Mouse (Mus musculus): ENCODE measurements around the gene Ctu2. TPM values are rescaled to one million over a fixed set of nuclear protein-coding genes. Genes with fewer than 3 reads are reported as not detected.

Ctu2 gene
- polyA plus RNA-seq, 1 experiment from 2014 or later: 44.6 TPM

DNA sequence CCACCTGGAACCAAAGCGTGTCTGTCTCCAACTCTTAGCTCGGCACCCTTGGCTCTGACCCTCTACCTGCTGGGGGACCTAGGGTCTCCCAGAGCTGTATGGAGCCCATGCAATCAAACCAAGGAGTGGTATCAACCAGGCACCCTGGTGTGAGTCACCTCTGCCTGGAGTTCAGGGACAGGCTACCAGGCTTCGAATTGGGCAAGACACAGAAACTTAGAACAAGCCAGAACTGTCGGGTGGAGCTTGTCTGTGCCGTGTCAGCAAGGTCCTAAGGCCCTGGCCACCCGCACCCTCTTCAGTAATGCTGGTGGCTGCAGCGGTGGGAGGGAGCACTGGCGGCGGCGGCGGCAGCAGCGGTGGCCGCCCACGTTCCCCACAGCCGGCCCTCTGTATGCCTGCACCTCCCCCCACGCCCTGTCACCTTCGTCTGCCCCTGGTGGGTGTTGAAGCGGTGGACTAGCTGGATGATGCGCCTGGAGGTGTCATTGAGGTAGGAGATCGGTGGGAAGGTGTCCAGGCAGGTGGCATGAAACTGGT, 39.3 kb upstream of the Ctu2 start:
- Histone ChIP-seq H3K27ac (no peak overlapping the region), H3K9ac (no peak overlapping the region), H3K27me3 (replicated peaks) (no peaks in the 10 kb centered on the region), H3K4me3 (replicated peaks) (no peak overlapping the region), H3K36me3 (peaks cover 41% of the 10 kb centered on the region), H3K4me2 (replicated peaks) (no peak overlapping the region), H3K9me3 (no peaks in the 10 kb centered on the region), H3K4me1 (replicated peaks) (peaks cover 21% of the 10 kb centered on the region)
- ATAC-seq: no peak
- 79% methylated on average over 20 of the region's 20 CpGs for WGBS

DNA sequence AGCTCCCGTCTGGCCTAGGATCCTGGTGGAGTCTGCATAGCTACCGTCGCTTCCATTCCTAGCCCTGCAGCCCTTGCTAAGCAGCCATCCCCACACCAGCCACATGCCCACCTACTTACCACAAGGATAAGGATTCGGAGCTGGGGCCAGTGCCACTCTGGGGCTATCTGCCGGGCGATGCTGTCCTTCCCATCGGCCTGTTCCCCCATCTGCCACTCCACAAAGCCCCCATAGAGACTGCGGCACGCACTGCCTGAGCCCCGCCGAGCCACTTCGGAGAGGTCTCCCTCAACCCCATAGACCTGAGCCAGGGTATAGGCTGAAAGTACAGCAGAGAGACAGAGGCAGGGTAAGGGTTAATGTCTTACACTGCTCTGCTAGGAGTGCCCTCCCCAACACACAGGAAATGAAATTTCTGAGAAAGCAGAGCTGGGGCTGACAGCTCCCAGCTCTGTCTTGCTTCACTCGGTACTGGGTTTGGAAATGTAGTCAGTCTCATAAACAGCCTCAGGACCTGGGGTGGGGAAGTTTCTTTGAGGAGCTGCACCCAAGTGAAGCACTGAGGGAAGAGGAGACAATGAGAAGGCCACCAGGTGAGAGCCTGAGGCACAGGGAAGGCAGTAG, 38.1 kb upstream of the Ctu2 start:
- H3K4me1 ChIP-seq (replicated peaks): peaks cover 22% of the 10 kb centered on the region
- H3K9me3 ChIP-seq: no peaks in the 10 kb centered on the region
- H3K27me3 ChIP-seq (replicated peaks): no peaks in the 10 kb centered on the region
- peaks cover 41% of the 10 kb centered on the region for H3K36me3 ChIP-seq
- 80% methylated on average over 13 of the region's 13 CpGs for WGBS
- no peak overlapping the region for H3K9ac ChIP-seq
- no peak for ATAC-seq
- peak overlapping the region; percentile 67 for H3K27ac ChIP-seq
- H3K4me3 ChIP-seq (replicated peaks): no peak overlapping the region
- peak overlapping the region; percentile 26 for H3K4me2 ChIP-seq (replicated peaks)

DNA sequence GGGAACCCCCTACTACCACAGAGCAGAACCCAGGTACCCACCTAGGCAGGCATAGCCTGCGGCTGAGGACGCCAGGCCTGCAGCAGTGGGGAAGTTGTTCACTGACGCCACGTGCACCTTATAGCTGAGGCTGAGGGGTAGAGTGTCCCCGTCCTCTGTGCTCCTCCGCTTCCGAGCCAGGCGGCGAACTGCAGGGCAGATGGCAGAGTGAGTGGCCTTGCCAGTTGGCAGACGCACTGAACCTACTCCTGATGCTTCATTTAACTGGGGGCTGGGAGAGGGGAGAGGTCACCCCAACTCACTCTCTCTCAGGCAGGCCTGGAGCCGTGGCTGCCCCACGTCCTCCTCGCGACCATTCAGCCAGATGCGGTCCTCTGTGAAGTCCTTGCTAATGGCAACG, 36.6 kb upstream of the Ctu2 start:
- 95% methylated on average over 16 of the region's 16 CpGs for WGBS
- Histone ChIP-seq H3K4me1 (replicated peaks) (peaks cover 14% of the 10 kb centered on the region), H3K4me3 (replicated peaks) (no peak overlapping the region), H3K9ac (no peak overlapping the region), H3K36me3 (peaks cover 37% of the 10 kb centered on the region), H3K27me3 (replicated peaks) (no peaks in the 10 kb centered on the region), H3K27ac (no peak overlapping the region), H3K4me2 (replicated peaks) (no peak overlapping the region), H3K9me3 (no peaks in the 10 kb centered on the region)
- no peak for ATAC-seq

DNA sequence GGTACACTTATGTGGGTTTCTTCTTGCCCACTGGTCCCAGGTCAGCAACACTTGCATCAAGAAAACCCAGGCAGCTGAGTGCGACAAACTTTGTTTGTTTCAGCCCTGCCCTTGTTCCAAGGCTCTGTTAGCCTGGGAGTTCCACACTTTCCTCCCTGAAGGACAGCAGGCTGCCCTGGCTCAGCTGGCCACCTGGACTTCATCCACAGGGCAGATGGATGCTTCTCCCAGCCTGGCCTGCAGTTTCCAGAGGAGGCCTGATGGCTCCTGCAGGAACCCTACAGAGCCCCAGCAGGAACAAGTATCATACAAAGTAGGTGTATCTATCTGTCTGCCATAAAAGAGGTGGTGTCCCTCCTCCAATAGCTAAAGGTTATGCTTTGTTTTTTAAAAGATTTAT, 34.6 kb upstream of the Ctu2 start:
- H3K9ac ChIP-seq: no peak overlapping the region
- WGBS: 74% methylated on average over 1 of the region's 1 CpGs
- H3K36me3 ChIP-seq: peaks cover 22% of the 10 kb centered on the region
- ATAC-seq: no peak
- H3K4me3 ChIP-seq (replicated peaks): no peak overlapping the region
- no peak overlapping the region for H3K4me2 ChIP-seq (replicated peaks)
- peaks cover 29% of the 10 kb centered on the region for H3K4me1 ChIP-seq (replicated peaks)
- H3K9me3 ChIP-seq: no peaks in the 10 kb centered on the region
- no peaks in the 10 kb centered on the region for H3K27me3 ChIP-seq (replicated peaks)
- H3K27ac ChIP-seq: no peak overlapping the region

DNA sequence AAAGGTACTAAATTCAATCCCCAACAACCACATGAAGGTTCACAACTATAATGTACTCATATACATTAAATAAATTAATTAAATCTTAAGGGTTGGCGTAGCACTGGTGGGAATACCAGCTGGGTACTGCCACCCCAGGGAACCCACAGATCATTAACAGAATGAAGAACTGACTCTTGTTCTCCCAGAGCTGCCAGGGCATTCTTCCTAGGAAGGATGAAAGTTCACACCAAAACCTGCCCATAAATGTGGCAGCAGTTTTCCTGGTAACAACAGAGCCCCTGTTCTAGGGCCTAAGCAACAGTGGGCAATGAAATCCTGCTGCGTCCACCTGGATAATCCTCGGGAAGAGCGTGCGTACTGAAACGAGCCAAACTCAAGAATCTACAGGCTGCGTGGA, 33.6 kb upstream of the Ctu2 start:
- ATAC-seq: no peak
- H3K4me3 ChIP-seq (replicated peaks): peak overlapping the region; percentile 68
- peaks cover 29% of the 10 kb centered on the region for H3K4me1 ChIP-seq (replicated peaks)
- 16% methylated on average over 7 of the region's 7 CpGs for WGBS
- H3K4me2 ChIP-seq (replicated peaks): peak overlapping the region; percentile 96
- H3K9me3 ChIP-seq: no peaks in the 10 kb centered on the region
- H3K9ac ChIP-seq: peak overlapping the region; percentile 66
- H3K36me3 ChIP-seq: peaks cover 11% of the 10 kb centered on the region
- H3K27ac ChIP-seq: peak overlapping the region; percentile 78
- H3K27me3 ChIP-seq (replicated peaks): no peaks in the 10 kb centered on the region

DNA sequence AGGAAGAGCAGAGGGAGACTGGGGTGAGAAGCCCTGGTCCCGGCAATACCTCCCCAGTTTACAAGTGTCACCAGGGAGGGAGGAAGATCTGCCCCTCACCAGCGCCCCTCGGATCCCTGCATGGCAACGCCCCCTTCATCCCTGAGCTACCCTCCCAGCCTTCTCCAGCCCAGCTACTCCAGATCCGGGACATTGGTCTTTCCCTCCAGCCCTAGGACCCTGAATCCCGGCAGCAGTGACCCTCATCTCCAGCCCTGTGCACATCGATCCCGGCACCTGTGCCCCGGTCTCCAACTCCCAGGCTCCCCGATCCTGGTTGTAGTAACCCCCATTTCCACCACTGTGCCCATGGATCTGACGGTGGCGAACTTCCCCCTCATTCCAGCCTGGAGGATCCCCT, 33.2 kb upstream of the Ctu2 start:
- Histone ChIP-seq H3K9me3 (no peaks in the 10 kb centered on the region), H3K9ac (peak overlapping the region; percentile 66), H3K4me3 (replicated peaks) (peak overlapping the region; percentile 68), H3K36me3 (peaks cover 11% of the 10 kb centered on the region; the same call in 1 of the 2 replicates), H3K4me1 (replicated peaks) (peaks cover 26% of the 10 kb centered on the region), H3K4me2 (replicated peaks) (peak overlapping the region; percentile 96), H3K27me3 (replicated peaks) (no peaks in the 10 kb centered on the region), H3K27ac (peak overlapping the region; percentile 78)
- under 1% methylated on average over 12 of the region's 12 CpGs for WGBS
- ATAC-seq: peak; percentile 12

DNA sequence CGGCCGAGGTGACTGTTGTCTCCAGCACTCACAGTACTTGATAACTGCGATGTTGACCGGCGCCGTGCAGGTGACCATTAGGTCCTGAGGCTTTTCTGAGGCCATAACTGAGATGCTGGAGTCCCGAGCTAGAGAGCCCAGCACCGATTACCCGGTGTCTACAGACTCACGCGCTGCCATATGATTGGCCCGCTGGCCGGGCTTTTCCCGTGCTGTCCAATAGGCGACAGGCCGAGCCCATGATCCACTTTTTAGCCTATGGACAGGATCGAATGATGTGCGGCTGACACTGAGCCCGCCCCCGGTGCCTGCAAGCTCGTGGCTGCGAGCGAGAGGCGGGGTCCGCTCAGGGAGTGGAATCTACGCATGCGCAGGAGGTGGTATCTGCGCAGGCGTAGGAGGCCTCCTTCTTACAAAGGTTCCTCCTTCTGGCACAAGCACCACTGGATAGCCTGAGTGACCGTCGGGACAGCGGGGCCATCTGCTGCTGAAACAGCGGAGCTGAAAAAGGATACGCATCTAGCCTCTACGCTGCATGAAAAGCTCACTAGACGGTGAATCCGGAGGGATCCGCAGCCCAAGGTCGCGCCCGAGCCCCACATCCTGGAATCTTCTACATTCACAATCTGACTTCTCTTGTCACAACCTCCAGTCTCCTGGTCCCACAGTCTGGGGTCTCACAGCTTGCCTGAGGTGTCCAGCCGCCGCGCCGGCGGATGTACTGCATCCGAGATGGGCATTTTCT, 32.5 kb upstream of the Ctu2 start, which contains the start of gene Mvd:
Mvd (minus strand) TSS at position 161 of the 745 bp plus-strand sequence.
- peak within 1 kb of the TSS; percentile 96 for H3K4me2 ChIP-seq (replicated peaks)
- H3K27me3 ChIP-seq (replicated peaks): no peaks in the 10 kb centered on the region
- peak within 1 kb of the TSS; percentile 68 for H3K4me3 ChIP-seq (replicated peaks)
- WGBS: under 1% methylated on average over 47 of the region's 47 CpGs
- no peaks in the 10 kb centered on the region for H3K9me3 ChIP-seq
- peak within 1 kb of the TSS; percentile 93 for H3K27ac ChIP-seq
- peaks cover 9% of the 10 kb centered on the region; the same call in 1 of the 2 replicates for H3K36me3 ChIP-seq
- H3K4me1 ChIP-seq (replicated peaks): peaks cover 22% of the 10 kb centered on the region
- peak within 1 kb of the TSS; percentile 66 for H3K9ac ChIP-seq
- peak; percentile 98 for ATAC-seq

DNA sequence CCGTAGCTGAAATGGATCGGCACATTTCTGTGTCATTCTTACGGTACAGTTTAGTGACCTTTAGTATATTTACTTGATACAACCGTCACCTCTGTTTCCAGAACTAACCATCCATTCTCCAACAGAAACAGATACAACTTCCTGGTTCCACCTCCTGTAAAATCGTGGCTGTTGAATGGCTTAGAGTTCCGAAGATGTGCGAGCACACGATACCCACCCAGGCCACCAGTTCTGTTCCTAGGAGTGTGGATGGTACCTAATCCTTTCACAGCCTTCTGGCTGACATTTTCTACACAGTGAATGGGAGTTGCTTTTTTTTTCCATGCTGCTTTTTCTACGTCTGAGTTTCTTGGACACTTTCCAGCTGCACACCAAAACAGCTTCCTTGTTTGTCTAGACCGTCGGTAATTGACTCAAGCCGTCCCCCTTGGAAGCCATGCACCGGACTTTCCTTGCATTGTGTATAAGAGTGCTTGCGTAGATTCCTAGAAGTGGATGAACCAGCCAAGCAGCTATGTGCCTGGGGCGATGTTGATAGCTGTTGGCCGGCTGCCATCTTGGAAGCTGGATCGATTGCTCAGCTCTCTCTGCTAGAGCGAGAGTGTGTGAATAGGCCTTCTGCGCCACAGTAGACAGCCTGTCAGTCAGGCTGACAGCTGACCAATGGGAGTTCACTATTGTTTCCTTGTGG, 31.7 kb upstream of the Ctu2 start:
- Histone ChIP-seq H3K27me3 (replicated peaks) (no peaks in the 10 kb centered on the region), H3K4me1 (replicated peaks) (peaks cover 21% of the 10 kb centered on the region), H3K9ac (peak overlapping the region; percentile 51), H3K4me3 (replicated peaks) (peak overlapping the region; percentile 68), H3K9me3 (no peaks in the 10 kb centered on the region), H3K4me2 (replicated peaks) (peak overlapping the region; percentile 65), H3K27ac (peak overlapping the region; percentile 93), H3K36me3 (peaks cover 6% of the 10 kb centered on the region; the same call in 1 of the 2 replicates)
- 2% methylated on average over 19 of the region's 19 CpGs for WGBS
- ATAC-seq: peak; percentile 60

DNA sequence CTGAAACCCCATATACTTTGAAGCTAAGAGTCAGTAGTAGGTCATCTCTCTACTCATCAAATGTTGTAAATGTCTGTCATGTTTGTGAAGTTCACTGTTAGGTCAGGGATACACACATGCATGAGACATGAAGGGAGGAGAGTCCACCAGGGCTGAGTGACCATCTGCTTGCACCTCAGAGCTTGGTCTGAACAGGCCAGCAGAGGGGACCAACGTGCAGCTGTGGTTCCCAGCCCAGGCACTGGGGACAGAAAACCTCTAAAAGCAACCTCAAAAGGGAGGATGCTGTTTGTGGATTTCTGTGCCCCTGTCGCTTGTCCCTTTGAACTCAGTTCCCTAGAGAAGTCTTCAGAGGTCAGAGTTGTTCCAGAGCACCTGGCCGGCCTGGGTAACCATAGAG, 30.7 kb upstream of the Ctu2 start:
- H3K36me3 ChIP-seq: no peaks in the 10 kb centered on the region
- 61% methylated on average over 3 of the region's 3 CpGs for WGBS
- H3K27me3 ChIP-seq (replicated peaks): no peaks in the 10 kb centered on the region
- H3K9me3 ChIP-seq: no peaks in the 10 kb centered on the region
- H3K9ac ChIP-seq: 0 out of 2 replicates have a peak overlapping the region, but pooled peaks have one; percentile 51
- H3K27ac ChIP-seq: 0 out of 2 replicates have a peak overlapping the region, but pooled peaks have one; percentile 7
- H3K4me3 ChIP-seq (replicated peaks): no peak overlapping the region
- no peak for ATAC-seq
- no peak overlapping the region for H3K4me2 ChIP-seq (replicated peaks)
- peaks cover 21% of the 10 kb centered on the region for H3K4me1 ChIP-seq (replicated peaks)

DNA sequence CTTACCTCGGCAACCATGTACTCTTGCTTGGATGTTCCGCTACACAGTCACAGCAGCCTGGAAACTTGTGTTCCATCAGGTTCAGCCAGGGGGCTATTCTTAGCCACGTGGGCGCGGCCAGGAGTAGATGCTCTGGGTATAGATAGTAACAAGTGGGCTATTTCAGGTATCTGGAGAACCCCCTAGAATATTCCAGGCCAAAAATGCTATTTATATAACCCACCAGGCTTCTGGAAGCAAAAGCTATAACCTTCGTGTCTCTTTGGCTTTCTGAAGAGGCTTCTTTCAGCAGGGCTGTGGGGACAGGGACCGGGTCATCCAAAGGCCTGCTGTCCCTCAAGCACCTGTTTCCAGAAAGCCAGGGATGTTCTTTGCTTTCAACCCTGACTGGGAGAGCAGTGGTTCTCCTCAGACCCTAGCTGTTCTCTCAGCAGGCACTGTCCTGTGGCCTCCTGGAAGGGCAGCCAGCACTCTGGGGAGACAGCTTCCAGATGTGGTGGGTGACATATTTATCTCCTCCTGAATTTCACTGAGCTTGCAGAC, 24.7 kb upstream of the Ctu2 start:
- Histone ChIP-seq H3K4me1 (replicated peaks) (no peaks in the 10 kb centered on the region), H3K9ac (no peak overlapping the region), H3K4me3 (replicated peaks) (no peak overlapping the region), H3K27me3 (replicated peaks) (no peaks in the 10 kb centered on the region), H3K4me2 (replicated peaks) (no peak overlapping the region), H3K27ac (no peak overlapping the region), H3K9me3 (no peaks in the 10 kb centered on the region), H3K36me3 (no peaks in the 10 kb centered on the region)
- ATAC-seq: 0 out of 2 replicates have a peak, but pooled peaks have one; percentile 50
- 56% methylated on average over 7 of the region's 7 CpGs for WGBS

DNA sequence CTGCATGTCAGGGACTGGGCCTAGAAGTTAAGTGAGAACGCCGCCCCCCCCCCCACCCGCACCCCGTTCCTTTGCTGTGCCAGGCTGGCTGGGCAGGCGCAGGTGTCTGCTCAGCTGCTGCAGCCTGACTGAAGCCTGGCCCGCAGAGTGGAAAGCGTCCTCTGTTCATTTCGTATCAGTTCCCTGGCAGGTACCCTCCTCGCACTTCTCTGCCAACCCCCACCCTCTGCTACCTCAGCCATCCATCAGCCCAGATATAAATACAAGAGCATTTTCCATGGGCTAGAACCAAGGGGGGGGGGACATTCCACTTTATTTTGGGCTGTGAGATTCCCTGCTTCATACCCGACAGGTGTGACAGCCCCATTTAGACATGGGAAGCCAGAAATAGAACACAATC, 23.8 kb upstream of the Ctu2 start:
- Histone ChIP-seq H3K27ac (no peak overlapping the region), H3K27me3 (replicated peaks) (no peaks in the 10 kb centered on the region), H3K36me3 (no peaks in the 10 kb centered on the region), H3K9ac (no peak overlapping the region), H3K4me2 (replicated peaks) (no peak overlapping the region), H3K9me3 (no peaks in the 10 kb centered on the region), H3K4me1 (replicated peaks) (no peaks in the 10 kb centered on the region), H3K4me3 (replicated peaks) (no peak overlapping the region)
- ATAC-seq: no peak
- 82% methylated on average over 9 of the region's 10 CpGs for WGBS

DNA sequence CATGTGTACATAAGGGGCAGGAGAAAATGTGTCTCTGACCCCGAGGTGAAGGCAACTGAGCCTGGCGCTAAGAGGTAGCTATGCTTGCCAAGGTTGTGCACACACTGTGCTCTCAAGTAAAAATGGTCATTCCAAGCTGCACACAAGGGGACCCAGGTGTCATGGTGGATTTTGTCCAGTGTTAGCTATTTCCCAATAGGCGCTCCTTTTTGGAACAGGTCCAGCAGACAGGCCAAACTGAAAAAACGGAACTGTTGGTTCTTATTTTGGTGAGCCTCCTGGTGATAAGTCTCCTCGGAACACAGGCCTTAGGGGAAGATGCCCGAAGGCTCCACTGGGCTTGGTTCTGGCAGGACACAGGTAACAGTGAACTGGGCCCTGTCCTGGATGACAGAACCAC, 21.5 kb upstream of the Ctu2 start:
- no peak overlapping the region for H3K4me2 ChIP-seq (replicated peaks)
- peaks cover 5% of the 10 kb centered on the region; the same call in 1 of the 2 replicates for H3K27me3 ChIP-seq (replicated peaks)
- no peaks in the 10 kb centered on the region for H3K36me3 ChIP-seq
- no peak overlapping the region for H3K27ac ChIP-seq
- WGBS: 79% methylated on average over 6 of the region's 6 CpGs
- ATAC-seq: no peak
- H3K4me3 ChIP-seq (replicated peaks): no peak overlapping the region
- H3K9ac ChIP-seq: no peak overlapping the region
- H3K4me1 ChIP-seq (replicated peaks): no peaks in the 10 kb centered on the region
- H3K9me3 ChIP-seq: no peaks in the 10 kb centered on the region
